Mouse (Mus musculus): ENCODE measurements around the gene Ccdc169. TPM values are rescaled to one million over a fixed set of nuclear protein-coding genes. Genes with fewer than 3 reads are reported as not detected.

Ccdc169 gene
- 0.09 TPM in 2 replicates for polyA plus RNA-seq (2015; fragmentation: Nextera tagmentation; extraction: Ambion mirVana)

GRCm38 (mm10) chr3:55137039-55137438 is at the start of gene Ccdc169:
TSS of gene Ccdc169 (plus strand) at chr3:55137339.
- no peak for ATAC-seq
- Histone ChIP-seq H3K4me3 (ENCODE audit: low read depth, low read length) (no peak within 1 kb of the TSS), H3K4me2 (replicated peaks; ENCODE audit: low read depth) (no peak within 1 kb of the TSS), H3K27ac (ENCODE audit: low read depth, low read length) (no peak within 1 kb of the TSS), H3K9ac (ENCODE audit: low read depth, low read length) (no peak within 1 kb of the TSS), H3K4me1 (replicated peaks; ENCODE audit: control insufficient read depth, insufficient read depth, low read length) (no peaks in the 10 kb centered on the region), H3K36me3 (ENCODE audit: control insufficient read depth, insufficient read depth) (peaks cover 25% of the 10 kb centered on the region), H3K27me3 (replicated peaks; ENCODE audit: control insufficient read depth, insufficient read depth, low read length) (no peaks in the 10 kb centered on the region), H3K9me3 (ENCODE audit: control insufficient read depth) (no peaks in the 10 kb centered on the region)
- no peak for TF ChIP-seq CTCF (IDR thresholded peaks at IDR 0.05; ENCODE audit: low read depth)

GRCm38 (mm10) chr3:55087360-55087759 is 49.8 kb upstream of the Ccdc169 start:
- ATAC-seq: no peak
- Histone ChIP-seq H3K4me1 (replicated peaks; ENCODE audit: control insufficient read depth, insufficient read depth, low read length) (0 out of 2 replicates have a peak, but pooled peaks cover 3% of the 10 kb centered on the region), H3K4me3 (ENCODE audit: low read depth, low read length) (no peak overlapping the region), H3K27me3 (replicated peaks; ENCODE audit: control insufficient read depth, insufficient read depth, low read length) (no peaks in the 10 kb centered on the region), H3K4me2 (replicated peaks; ENCODE audit: low read depth) (no peak overlapping the region), H3K9ac (ENCODE audit: low read depth, low read length) (no peak overlapping the region), H3K27ac (ENCODE audit: low read depth, low read length) (no peak overlapping the region), H3K9me3 (ENCODE audit: control insufficient read depth) (no peaks in the 10 kb centered on the region), H3K36me3 (ENCODE audit: control insufficient read depth, insufficient read depth) (no peaks in the 10 kb centered on the region)
- 69% methylated on average over 4 of the region's 4 CpGs for WGBS
- TF ChIP-seq CTCF (IDR thresholded peaks at IDR 0.05; ENCODE audit: low read depth): peak; percentile 62

- Histone ChIP-seq H3K27ac (ENCODE audit: low read depth, low read length) (peak overlapping the region; percentile 67; the same call in 1 of the 2 replicates), H3K9me3 (ENCODE audit: control insufficient read depth) (no peaks in the 10 kb centered on the region), H3K4me3 (ENCODE audit: low read depth, low read length) (no peak overlapping the region), H3K9ac (ENCODE audit: low read depth, low read length) (no peak overlapping the region), H3K27me3 (replicated peaks; ENCODE audit: control insufficient read depth, insufficient read depth, low read length) (no peaks in the 10 kb centered on the region), H3K4me1 (replicated peaks; ENCODE audit: control insufficient read depth, insufficient read depth, low read length) (0 out of 2 replicates have a peak, but pooled peaks cover 3% of the 10 kb centered on the region), H3K36me3 (ENCODE audit: control insufficient read depth, insufficient read depth) (no peaks in the 10 kb centered on the region), H3K4me2 (replicated peaks; ENCODE audit: low read depth) (no peak overlapping the region)
- 39% methylated on average over 4 of the region's 4 CpGs for WGBS
- TF ChIP-seq CTCF (IDR thresholded peaks at IDR 0.05; ENCODE audit: low read depth): no peak
- ATAC-seq: no peak
Measured at GRCm38 (mm10) chr3:55088359-55088758, 48.8 kb upstream of the Ccdc169 start.

GRCm38 (mm10) chr3:55088843-55089242 is 48.3 kb upstream of the Ccdc169 start:
- WGBS: 38% methylated on average over 3 of the region's 3 CpGs
- ATAC-seq: no peak; the same call in 1 of the 2 replicates

GRCm38 (mm10) chr3:55089291-55089690 is 47.8 kb upstream of the Ccdc169 start:
- Histone ChIP-seq H3K9me3 (ENCODE audit: control insufficient read depth) (no peaks in the 10 kb centered on the region), H3K4me2 (replicated peaks; ENCODE audit: low read depth) (peak overlapping the region; percentile 6; the same call in 1 of the 2 replicates), H3K9ac (ENCODE audit: low read depth, low read length) (no peak overlapping the region), H3K27me3 (replicated peaks; ENCODE audit: control insufficient read depth, insufficient read depth, low read length) (no peaks in the 10 kb centered on the region), H3K27ac (ENCODE audit: low read depth, low read length) (peak overlapping the region; percentile 67), H3K4me1 (replicated peaks; ENCODE audit: control insufficient read depth, insufficient read depth, low read length) (0 out of 2 replicates have a peak, but pooled peaks cover 3% of the 10 kb centered on the region), H3K4me3 (ENCODE audit: low read depth, low read length) (no peak overlapping the region), H3K36me3 (ENCODE audit: control insufficient read depth, insufficient read depth) (no peaks in the 10 kb centered on the region)
- no peak for TF ChIP-seq CTCF (IDR thresholded peaks at IDR 0.05; ENCODE audit: low read depth)
- peak; percentile 97 for ATAC-seq
- WGBS: 38% methylated on average over 4 of the region's 4 CpGs

More at GRCm38 (mm10) chr3:55088843-55089242, 48.3 kb upstream of the Ccdc169 start:
- Histone ChIP-seq H3K4me1 (replicated peaks; ENCODE audit: control insufficient read depth, insufficient read depth, low read length) (0 out of 2 replicates have a peak, but pooled peaks cover 3% of the 10 kb centered on the region), H3K4me2 (replicated peaks; ENCODE audit: low read depth) (peak overlapping the region; percentile 6; the same call in 1 of the 2 replicates), H3K27me3 (replicated peaks; ENCODE audit: control insufficient read depth, insufficient read depth, low read length) (no peaks in the 10 kb centered on the region), H3K9me3 (ENCODE audit: control insufficient read depth) (no peaks in the 10 kb centered on the region), H3K27ac (ENCODE audit: low read depth, low read length) (peak overlapping the region; percentile 67), H3K9ac (ENCODE audit: low read depth, low read length) (no peak overlapping the region), H3K36me3 (ENCODE audit: control insufficient read depth, insufficient read depth) (no peaks in the 10 kb centered on the region), H3K4me3 (ENCODE audit: low read depth, low read length) (no peak overlapping the region)
- TF ChIP-seq CTCF (IDR thresholded peaks at IDR 0.05; ENCODE audit: low read depth): no peak

GRCm38 (mm10) chr3:55093161-55093560 is 44.0 kb upstream of the Ccdc169 start:
- TF ChIP-seq CTCF (IDR thresholded peaks at IDR 0.05; ENCODE audit: low read depth): no peak
- 81% methylated on average over 1 of the region's 1 CpGs for WGBS
- ATAC-seq: no peak

More at GRCm38 (mm10) chr3:55093161-55093560, 44.0 kb upstream of the Ccdc169 start:
- H3K4me1 ChIP-seq (replicated peaks; ENCODE audit: control insufficient read depth, insufficient read depth, low read length): 0 out of 2 replicates have a peak, but pooled peaks cover 3% of the 10 kb centered on the region
- no peaks in the 10 kb centered on the region for H3K27me3 ChIP-seq (replicated peaks; ENCODE audit: control insufficient read depth, insufficient read depth, low read length)
- no peak overlapping the region for H3K4me3 ChIP-seq (ENCODE audit: low read depth, low read length)
- no peak overlapping the region for H3K4me2 ChIP-seq (replicated peaks; ENCODE audit: low read depth)
- H3K36me3 ChIP-seq (ENCODE audit: control insufficient read depth, insufficient read depth): no peaks in the 10 kb centered on the region
- no peaks in the 10 kb centered on the region for H3K9me3 ChIP-seq (ENCODE audit: control insufficient read depth)
- H3K27ac ChIP-seq (ENCODE audit: low read depth, low read length): no peak overlapping the region
- no peak overlapping the region for H3K9ac ChIP-seq (ENCODE audit: low read depth, low read length)

All from intestine, postnatal 0 days (tissue).